In the genomic region with DNA sequence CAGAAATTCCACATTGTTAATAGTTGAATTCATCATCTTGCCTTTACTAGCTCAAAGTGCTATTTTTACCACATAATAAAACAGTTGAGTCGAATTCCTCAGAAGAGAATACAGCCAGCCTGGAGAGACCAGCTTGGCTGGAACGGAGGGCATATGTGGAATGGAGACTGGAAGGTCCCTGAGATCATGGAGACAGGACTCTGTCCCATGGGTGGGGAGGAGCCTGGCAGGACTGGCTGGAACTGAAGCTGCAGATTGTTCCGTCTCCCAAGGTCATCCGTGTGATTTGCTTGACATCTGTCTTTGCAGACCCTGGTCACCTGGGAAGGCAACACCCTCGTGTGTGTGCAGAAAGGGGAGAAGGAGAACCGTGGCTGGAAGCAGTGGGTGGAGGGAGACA, we compare ENCODE assay signal across 20 mouse cellular contexts. TPM values are rescaled to one million over a fixed set of nuclear protein-coding genes. Genes with fewer than 3 reads are reported as not detected.
"Had no signal": no experiment of that assay in that cellular context is flagged by ENCODE, and none has a peak within 500 bp of the region (broad histone marks: within the 10 kb centered on the region; RNA-seq: fewer than 3 reads in every experiment).

No protein-coding gene starts in this region.

- DNase-seq: retina, postnatal 1 day; right cerebral cortex, adult 18-20 months; right cerebral cortex, postnatal 14 days; right cerebral cortex, postnatal 25 days; right cerebral cortex, postnatal 4 days; spleen, adult 18-20 months; thymus, adult 18-20 months; thymus, adult 2 months; thymus, postnatal 14 days; thymus, postnatal 25 days; thymus, postnatal 36 days; thymus, postnatal 4 days had no signal

- H3K9me3 ChIP-seq: neural tube, embryonic 12.5 days; neural tube, embryonic 13.5 days; neural tube, embryonic 15.5 days; stomach, embryonic 15.5 days had no signal

- H3K36me3 ChIP-seq: neural tube, embryonic 12.5 days; neural tube, embryonic 13.5 days; neural tube, embryonic 15.5 days; stomach, embryonic 15.5 days had no signal

- H3K9ac ChIP-seq: neural tube, embryonic 12.5 days; neural tube, embryonic 13.5 days; neural tube, embryonic 15.5 days; stomach, embryonic 15.5 days had no signal

- H3K4me3 ChIP-seq: neural tube, embryonic 12.5 days; neural tube, embryonic 13.5 days; neural tube, embryonic 15.5 days; stomach, embryonic 15.5 days had no signal

- H3K4me2 ChIP-seq: neural tube, embryonic 12.5 days; neural tube, embryonic 13.5 days; neural tube, embryonic 15.5 days; stomach, embryonic 15.5 days had no signal

- H3K4me1 ChIP-seq: neural tube, embryonic 12.5 days; neural tube, embryonic 15.5 days; stomach, embryonic 15.5 days had no signal

- H3K27ac ChIP-seq: neural tube, embryonic 12.5 days; neural tube, embryonic 13.5 days; neural tube, embryonic 15.5 days; stomach, embryonic 15.5 days; stomach, postnatal 0 days had no signal

- H3K27me3 ChIP-seq: neural tube, embryonic 12.5 days; neural tube, embryonic 13.5 days; neural tube, embryonic 15.5 days; stomach, embryonic 15.5 days had no signal

RNA-seq across cellular contexts. Expression of a gene that starts 21.6 kb away (rescaled TPM):
- total RNA-seq: neutrophil, adult 5-6 weeks had no signal
- polyA plus RNA-seq: spleen, adult 2 months; testis, adult 2 months had no signal
